Mouse (Mus musculus) mesoderm, embryonic 11.5 days (tissue): Measurements from ENCODE around the gene Icos.

Source experiments
- DNase-seq: peaks from one replicate; pipeline ENCODE4 v3.0.0-alpha.2; 2012; ENCODE audit warnings: low read depth, low spot score

The Icos gene

DNA sequence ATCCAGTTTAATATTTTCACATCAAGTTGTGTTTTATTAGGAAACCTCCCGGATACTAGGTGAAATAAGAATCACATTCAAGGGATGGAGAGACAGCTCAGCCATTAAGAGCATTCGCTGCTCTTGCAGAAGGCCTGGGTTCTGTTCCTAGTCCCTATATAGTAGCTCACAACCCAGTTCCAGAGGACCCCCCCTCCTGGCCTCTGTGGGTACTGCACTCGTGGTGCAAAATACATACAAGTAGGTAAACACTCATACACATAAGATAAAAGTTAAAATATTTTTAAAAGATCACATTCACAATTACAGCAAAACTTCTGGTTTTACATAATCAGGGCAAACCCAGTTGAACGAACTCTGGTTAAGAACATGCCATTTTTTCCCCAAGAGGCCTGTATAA is 15.6 kb upstream of the Icos start:
- no peak for DNase-seq

DNA sequence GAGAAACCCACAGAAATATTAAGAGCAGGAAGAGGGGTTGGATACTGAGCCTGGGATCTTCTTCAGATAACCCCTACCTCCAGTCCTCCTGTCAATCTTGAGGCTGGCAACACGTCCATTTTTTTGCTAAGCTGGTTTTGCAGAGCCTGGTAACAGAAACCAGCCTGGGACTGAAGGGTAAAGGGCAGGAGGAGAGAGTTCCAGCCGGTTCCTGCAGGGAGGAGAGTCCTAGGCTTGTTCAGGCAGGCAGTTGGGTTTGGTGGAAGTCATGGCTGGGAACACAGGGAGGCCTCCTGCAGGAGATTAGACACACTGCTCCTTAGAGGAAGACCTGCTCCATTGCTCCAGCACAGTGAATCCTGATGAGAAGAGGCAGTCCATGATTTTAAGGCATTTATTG is 10.2 kb upstream of the Icos start:
- DNase-seq, result no peak

DNA sequence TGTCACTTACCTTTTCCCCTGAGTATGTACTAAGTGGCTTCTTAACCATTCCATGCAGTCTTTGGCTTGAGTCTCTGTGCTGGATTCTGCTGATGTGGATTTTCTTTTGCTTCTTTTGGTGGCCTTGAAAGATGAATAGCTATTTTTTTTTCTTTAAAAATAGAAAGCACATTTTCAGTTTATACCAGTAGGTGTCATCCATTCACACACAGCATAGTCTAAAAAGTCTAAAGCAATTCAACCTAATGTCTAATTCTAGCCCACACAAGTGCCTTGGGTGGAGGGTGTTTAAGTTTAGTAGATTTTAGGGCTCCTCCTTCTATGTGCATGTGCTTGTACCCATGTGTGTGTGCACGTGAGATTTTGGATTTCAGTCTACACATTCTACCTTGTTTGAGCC is 6.9 kb upstream of the Icos start:
- DNase-seq, result no peak

DNA sequence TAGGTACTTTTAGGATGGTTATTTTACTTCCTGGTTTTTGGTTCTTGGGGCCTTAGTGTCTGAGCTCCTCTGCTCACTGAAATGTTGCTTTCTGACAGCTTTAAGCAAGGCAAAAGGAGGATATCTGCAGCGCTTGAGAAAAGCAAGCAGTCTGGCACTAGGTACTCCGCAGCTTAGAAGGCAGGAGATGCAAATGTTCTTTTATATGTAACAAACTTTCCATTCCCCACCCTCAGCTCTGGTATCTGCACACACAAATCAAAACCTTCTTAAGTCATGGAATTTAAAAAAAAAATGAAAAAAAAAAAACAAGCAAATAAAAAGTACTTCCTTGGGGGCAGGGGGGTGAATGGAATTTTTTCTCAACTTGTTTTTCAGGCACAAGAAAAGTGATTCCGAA is 3.5 kb upstream of the Icos start:
- no peak for DNase-seq

DNA sequence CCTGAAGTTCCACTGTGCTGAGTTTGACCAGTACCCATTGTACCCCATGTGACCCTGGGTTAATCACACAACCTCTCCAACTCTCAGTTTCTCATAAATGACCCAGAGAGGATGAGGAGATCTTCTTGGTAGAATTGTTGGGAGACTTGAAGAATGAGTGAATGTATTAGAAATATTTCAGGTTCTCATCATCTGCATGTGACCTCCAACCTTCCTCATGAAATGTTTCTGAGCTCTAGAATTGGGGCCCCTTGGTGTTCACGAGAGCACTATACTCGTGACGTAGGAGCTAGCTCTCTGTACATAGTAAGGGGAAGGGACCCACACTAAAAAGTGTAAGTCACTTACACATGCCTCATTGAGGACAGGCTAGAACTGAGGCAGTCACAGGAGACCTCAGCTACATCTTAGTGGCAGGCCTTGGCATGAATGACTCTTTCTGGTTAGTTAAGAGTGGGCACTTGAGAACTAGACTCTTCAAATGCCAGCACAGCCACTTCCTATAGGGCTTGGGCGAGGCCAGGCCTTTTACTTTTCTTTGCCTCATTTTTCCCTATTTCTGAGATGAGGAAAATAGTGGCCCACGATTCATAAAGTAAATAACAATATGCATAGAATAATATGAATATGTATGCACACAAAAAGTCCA is 2.0 kb upstream of the Icos start:
- no peak for DNase-seq

DNA sequence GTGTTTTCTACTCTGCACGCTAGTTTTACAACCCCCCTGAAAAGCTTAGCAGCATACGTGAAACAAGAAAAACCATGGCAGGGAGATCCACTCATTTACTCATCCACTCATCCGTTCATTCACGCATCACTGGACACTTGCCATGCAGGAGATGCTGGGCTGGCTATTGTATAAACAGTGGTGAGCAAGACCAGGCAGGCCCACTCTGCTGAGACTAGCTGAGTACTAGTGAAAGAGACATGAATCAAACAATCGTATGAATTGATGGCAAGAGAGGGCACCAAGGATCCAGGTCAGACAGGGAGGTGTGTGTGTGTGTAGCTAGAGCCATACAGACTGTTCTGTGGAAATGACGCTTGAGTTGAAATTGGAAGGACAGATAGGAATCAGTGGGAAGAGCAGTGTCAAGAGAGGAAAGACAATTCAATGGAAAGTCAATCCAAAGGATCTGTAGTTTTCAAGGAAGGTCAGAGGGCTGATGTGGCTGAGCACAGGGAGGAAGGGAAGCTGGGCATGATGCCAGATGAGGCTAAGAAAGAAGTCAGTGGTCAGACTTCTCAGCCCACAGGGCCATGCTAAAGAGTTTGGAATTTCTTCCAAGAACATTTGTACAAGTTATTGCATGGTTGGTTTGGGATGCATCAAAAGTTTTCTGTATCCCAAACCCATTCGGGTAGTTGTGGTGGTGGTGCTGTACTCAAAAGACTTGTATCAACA is 1.6 kb downstream of the Icos start:
- peak; percentile 23 for DNase-seq

DNA sequence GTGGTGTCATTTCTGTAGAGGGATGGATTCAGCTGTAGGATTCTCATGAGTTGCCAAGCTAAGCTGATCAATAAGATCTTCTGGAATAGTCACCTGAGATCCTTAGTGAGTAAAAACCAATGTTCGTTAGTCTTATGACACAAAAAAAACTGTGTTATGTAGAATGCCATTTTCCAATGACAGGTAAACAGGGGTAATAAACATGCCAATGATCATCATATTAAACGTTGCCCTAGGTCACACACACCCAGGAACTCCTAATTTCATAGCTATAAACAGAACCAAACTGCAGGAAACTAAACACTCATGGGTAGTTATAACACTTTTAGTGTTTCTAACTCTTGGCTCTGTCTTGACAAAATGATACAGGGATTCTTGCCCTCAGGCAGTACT is 2.1 kb downstream of the Icos start:
- DNase-seq, result no peak

DNA sequence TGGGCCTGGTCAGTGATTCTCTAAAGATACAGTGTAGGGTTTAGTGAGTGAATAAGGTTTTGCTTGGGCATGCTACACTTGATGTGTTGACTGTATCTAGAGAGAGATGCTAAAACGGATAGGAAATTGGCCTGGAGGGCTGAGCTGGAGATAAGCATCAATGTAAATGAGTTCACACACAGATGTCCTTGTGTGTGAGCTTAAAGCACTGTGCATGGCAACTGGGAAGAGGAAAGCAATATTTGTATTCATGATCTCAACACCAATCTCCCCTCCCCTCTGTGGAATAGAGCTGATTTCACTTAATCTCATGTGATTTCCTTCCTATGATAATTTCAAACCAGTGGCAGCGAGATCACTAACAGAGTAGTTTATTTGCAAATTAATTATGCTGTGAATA is 7.3 kb downstream of the Icos start:
- no peak for DNase-seq

DNA sequence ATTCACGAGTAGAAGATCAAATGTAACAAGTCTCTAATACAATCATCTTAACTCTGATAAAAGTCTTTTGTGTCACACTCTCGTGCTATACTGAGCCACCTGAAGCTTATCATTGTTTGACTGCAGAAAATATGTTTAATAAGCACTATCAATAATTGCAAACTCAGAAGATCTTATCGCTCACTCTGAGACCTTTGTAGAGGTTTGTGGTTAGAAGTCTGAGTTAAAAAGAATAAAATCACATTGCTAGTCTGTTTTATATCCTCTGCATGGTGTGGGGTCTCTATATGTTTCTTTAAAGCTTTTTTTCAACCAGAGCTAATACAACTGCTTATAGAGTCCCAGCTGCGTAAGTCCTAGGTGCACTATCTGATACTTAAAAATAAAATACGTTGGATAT is 8.4 kb downstream of the Icos start:
- no peak for DNase-seq

DNA sequence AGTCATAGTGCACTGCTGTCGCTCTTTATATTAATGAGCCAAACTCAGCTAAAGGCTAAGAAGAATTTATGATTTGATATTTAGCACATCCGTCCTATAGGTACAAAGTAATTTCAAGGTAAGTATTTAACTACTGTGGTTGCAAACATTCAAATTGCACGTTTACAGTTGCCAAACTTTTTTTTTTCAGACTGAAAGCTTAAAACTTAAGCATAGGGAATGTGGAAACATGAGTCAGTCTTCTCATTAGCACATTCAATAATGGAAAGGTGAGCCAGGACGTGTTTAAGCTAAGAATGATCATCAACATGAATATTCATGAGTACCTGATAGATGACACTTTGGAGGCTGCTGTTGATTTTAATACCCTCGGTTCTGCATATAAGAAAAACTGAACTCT is 11.4 kb downstream of the Icos start:
- no peak for DNase-seq

DNA sequence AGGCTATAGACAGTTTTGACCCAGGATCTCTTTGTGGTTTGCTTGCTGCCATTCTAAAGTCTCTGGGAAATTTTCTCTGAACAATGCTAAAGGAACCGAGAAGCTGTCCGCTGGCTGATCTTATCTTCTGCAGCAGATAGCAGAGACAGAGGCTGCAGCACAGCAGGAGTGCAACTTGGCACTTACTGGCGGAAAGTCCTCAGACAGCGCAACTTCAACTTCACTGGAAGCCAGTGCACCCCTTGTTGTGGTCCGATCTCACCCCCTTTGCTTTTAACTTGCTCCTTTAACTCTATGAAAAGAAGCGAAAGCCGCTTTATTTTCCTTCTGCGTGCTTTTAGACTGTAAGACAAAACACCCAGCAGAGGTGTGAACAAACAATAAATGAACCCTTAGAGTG is 12.6 kb downstream of the Icos start:
- no peak for DNase-seq

DNA sequence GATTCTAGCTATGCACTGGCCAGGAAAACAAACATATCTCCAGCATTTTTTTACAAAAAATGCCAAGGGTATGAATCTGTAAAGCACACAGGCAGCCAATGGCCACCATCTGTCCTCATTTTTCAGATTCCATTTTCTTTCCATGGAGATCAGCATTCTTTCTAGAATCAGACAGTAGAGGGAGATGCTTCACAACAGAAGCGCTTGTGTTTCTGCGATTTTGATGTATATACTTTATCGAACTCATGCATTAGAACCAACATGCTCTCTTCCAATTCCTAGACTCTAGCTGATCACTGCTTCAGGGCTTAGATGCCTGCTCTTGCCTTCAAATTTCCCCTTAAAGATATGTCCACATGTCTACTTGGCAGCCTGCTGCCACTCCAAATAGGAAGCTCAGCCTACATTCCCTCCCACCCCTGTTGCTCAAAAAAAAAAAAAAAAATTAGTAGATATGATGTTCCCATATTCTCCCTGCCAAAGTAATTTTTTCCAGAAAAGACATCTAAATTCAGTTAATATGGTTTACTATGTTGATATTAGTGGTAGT is 20.4 kb downstream of the Icos start:
- no peak for DNase-seq

DNA sequence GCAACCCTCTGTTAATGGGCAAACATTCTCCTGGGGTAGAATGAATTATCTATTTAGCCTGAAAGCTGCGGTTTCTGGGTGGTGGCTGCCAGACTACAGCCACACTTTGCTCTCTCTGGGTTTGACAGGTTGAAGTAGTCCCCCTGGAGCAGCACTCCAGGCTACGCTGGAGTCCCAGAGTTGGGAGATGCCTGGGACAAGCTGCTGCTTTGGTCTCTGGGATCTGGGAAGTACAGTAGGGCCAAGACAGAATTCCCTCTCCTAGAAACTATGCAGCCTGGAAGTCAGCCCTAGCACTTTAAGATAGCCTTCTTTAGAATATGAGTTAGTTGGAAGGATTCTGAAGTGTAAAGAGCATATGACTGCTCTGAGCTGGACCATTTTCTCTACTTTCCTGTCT is 21.0 kb downstream of the Icos start:
- no peak for DNase-seq

DNA sequence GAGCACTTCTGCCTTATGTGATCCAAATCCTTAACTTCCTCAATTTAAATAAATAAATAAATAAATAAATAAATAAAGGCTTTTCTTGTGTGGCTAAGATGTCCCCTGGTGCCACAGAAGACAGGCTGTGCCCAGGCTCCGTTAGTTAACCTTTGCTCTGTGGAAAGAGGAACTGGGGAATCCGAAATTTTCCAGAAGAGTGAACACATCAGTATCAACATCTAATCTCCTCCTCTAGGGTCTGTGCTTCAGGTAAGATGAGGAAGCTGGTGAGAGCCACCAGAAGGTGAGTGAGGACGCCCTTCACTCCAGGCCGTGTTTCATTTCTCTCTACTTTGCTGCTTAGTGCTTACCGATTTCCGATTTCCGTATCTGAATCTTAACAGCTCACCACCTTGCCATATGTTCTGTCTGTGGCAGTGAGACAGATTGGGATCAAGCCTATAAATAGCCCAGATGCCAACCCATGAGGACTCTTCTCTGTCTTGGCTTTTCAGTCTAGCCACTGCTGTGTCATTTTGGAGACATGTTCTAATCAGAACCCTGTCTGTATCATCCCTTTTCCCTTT is 24.1 kb downstream of the Icos start:
- no peak for DNase-seq

DNA sequence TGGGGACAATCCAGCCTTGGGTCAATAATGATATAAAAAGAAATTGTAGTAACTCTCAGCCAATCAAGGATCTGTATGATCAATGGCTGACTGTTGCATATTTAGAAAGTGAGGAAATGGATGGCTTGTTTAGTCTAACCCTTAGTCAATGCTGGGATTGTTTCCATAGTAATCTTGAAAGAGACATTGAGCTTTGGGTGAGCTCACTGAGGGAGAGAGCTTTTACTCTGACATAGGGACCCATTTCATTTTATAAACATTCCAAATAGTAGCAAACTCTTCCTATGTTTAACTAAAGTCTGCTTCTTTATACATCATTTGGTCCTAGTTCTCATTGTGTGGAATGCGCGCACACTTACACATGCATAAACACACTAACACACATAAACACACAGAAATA is 28.5 kb downstream of the Icos start:
- DNase-seq, result no peak

DNA sequence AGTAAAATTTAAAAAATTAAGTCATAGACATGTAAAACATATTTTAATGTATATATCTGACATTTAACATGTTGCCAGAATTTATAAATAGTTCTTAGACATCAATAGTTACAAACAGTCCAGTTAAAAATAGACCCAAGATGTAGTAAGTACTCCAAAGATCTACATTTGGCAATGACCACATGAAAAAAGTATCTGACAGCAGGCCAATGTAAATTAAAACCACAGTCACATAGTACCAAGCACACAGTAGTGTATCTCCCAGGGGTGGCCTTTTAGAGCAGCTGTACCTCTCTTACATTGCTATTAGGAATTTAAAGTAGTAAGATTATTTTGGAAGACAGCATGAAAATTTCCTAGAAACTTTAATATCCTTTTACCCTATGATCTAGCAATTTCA is 29.8 kb downstream of the Icos start:
- no peak for DNase-seq

DNA sequence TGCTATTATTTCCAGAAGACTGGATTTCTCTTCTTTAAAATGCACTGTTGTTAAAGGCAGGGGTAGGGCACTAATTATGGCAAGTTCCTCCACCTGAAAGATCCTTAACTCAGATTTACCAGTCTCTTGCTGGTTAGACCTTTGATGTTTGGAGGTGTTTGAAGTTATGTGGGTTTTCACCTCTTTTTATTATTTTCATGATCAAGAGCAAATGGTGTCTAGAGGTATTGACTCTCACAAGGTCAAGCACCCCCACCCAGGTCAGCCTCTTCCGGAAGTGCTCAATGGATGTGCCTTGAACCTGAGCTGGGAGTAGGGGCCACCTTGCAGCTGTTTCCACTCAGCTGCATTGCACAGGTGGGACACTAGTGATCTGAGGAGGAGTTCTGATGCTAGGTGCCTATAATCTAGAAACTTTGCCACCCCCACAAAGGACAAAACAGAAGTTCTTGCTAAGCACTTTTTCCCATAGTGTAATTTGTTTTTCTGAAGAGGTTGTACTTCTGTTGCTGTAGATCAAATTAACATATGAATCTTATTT is 38.9 kb downstream of the Icos start:
- DNase-seq, result no peak

DNA sequence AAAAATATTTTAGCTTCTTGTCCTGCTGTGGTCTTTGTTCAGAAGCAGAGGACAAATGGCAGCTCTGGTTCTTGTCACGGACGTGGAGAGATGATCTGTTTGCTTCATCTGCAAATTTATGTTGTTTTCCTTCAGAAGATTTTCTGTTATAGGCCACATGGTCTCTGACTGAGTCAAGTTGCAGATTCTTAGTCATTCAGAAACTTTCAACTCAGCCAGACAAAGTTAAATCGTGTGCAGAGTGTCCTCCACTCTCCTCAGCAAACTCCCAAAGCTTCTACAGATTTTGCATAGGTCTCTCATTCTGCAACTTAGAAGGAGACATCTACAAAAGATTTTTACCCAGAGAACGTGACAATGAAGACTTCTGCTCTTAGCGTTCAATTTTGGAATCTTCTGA is 49.0 kb downstream of the Icos start:
- no peak for DNase-seq

DNA sequence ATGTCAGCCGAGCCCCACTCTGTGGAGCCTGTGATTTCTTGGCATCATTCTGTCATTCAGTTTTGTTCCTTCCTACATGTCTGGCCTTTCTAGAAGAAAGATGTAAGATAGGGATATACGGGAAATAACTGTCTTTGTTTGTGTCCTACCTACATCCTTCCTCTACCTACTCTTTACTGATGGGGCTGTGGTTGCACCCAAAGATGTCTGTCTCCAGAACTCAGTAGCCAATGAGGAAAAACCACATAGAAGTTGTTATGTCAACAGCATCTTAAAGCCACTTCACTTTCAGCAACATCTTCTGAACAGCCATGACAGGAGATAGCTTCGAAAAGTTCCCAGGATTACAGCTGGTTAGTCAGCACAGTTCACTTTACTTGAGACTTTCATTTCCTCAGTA is 49.8 kb downstream of the Icos start:
- DNase-seq, result no peak

DNA sequence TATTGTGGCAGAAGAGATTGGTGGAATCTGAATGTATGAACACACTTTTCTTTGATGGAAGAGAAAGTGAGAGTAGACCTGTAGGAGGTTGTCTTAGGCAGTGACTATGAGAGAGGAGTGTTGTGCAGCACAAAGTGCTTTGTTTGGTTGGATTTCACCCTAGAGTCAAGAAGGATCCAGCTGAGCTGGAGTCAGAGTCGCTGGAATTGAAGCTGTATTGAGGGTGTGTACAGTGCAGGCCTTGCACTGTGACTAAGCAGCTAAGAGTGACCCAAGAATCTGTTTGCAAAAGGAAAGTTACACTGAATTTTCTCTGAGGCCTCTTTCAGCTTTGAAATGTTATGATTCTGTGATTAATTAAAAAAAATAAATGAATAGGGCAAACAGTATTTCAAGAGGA is 52.2 kb downstream of the Icos start:
- no peak for DNase-seq

DNA sequence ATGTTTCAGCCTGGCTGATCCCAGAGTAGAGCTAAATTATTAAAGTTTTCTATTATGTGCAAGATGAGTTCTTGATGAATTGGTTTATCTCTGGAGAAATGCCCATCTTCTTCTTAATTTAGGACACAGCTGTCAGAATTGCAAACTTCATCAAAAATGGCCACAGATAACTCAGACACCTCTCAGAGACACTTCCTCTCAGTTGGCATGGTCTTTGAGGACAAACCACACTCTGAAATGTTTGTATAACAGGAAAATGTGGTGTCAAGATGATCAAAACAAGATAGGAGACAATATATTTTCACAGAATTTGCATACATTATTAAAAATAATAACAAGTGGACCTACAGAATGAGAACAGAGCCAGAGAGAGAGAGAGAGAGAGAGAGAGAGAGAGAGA is 52.8 kb downstream of the Icos start:
- DNase-seq, result no peak

DNA sequence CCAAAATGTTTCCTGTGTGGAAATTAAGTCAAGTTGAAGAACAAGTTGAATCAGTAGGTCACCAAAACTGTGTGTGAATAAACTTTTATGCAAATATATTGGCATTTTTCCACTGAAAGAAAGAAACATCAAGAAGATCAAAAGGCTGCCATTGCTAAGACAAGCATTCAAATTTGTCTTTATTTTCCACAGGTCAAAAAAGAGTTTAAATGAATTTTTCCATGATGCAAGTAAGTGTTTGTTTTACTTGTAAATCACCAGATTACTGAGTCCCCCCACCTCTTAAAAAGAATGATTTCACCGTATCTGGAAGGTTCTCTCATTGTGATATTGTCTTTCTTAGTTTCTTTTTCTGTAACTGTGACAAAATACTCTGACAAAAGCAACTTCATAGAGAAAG is 57.5 kb downstream of the Icos start:
- no peak for DNase-seq

DNA sequence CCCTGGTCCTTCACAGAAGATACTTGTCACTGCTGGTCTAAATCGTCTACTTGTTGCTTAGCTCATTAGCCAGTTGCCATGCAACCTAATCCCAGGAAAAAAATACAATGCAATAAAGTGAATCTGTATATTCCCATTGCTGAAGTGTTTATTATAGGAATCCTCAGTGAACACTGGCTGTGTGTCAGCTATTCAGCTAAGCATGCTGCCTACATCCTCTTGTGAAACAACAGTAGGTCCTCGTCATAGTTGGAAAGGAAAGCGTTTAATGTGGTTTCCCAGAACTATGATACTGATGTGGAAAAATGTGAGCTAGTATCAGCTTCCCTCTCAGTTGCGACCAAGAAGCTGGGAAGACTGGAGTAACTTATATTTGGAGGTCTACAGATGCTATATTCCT is 60.5 kb downstream of the Icos start:
- DNase-seq, result no peak
